Mouse (Mus musculus) kidney, adult 9 months (tissue): ENCODE data around the gene Olfr1184.
"Not testable (repeated sequence)": the region's sequence is repeated elsewhere in the genome, so short reads cannot be mapped to it uniquely, and the experiment has no call there.

Experiments
- DNase-seq: peaks from one replicate; pipeline ENCODE4 v3.0.0; 2022

Gene Olfr1184

DNA sequence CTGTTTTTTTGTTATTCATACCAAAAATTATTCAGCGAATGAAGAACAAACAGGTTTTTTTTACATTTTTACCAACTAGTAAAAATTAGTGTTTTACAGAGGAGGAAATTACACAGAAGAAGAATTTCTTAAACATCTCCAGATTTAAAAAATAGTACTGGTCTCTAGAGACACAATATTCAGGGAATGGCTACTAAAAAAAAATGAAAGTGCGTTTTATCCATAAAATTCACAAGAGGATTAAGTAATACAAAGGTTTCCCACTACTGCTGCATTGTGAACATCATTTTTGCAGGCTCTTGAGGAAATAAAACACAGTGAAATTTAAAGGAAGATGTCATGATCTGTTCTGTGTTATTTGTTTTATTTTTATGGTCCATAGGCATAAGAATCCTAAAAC is at the start of gene Olfr1184:
Gene Olfr1184, plus strand, starts transcription at position 301 of the 400 bp plus-strand sequence.
- DNase-seq, result no peak

DNA sequence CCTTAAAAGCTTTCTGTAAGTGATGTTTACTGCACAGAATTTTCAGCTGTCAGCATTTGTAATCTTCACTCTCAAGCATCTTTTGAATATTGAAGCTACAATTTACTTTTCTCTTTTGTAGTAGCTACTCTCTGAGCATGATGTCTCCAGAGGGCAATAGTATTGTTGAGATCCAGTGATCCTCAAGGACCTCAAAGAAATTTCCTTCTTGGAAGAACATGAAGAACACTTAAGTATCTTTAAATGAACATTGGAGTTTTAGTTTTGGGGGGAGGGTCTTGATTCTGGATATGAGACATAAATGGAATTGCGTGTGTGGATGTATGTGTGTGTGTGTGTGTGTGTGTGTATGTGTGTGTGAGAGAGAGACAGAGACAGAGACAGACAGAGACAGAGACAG is 34.4 kb upstream of the Olfr1184 start, which contains the start of gene Gm13757:
Gene Gm13757, minus strand, starts transcription at position 101 of the 400 bp plus-strand sequence.
- no peak for DNase-seq

- DNase-seq, result not testable (repeated sequence)
Observed at GRCm38 (mm10) chr2:88454567-88454966, 28.8 kb upstream of the Olfr1184 start, which contains the start of gene Olfr1183. TSS of gene Olfr1183 (plus strand) at chr2:88454867.

DNA sequence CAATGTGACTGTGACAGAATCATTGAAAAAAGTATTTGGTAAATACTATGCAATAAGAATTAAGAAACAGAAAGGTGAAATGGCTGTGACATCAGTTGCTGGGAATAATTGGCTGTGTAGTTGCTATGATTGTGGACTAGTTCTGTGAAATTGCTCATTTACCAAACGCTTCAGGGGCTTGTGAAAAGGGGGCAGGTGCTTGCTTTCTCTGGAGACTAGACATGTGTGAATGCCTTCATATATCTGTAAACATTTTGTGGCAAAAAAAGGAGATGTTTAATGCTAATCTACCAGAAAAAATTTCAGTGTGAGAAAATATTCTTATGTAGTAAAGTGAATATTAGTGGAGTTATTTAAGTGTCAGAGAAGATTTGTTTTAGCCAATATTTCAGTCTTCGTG is 9.6 kb downstream of the Olfr1184 start, which contains the start of gene Olfr1185-ps1:
Gene Olfr1185-ps1, plus strand, starts transcription at position 301 of the 400 bp plus-strand sequence.
- no peak for DNase-seq

GRCm38 (mm10) chr2:88518251-88518650 is 34.9 kb downstream of the Olfr1184 start, which contains the start of gene Olfr1186:
TSS of gene Olfr1186 (plus strand) at chr2:88518551.
- DNase-seq, result no peak

DNA sequence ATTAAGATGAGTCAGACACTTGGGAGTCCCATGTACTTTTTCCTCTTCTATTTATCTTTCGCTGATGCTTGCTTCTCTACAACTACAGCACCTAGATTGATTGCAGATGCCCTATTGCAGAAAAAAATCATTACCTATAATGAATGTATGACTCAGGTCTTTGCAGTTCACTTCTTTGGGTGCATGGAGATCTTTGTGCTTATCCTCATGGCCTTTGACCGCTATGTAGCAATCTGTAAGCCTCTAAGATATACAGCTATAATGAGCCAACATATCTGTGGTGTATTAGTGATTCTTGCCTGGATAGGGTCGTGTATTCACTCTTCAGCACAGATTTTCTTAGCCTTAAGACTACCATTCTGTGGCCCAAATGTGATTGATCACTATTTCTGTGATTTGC is 42.3 kb downstream of the Olfr1184 start:
- no peak for DNase-seq
